Mouse (Mus musculus): ENCODE results near the gene Ap5m1. TPM values are rescaled to one million over a fixed set of nuclear protein-coding genes. Genes with fewer than 3 reads are reported as not detected.
"Not testable (repeated sequence)": the region's sequence is repeated elsewhere in the genome, so short reads cannot be mapped to it uniquely, and the experiment has no call there.

Gene Ap5m1
- polyA plus RNA-seq, 1 experiment = not detected

DNA sequence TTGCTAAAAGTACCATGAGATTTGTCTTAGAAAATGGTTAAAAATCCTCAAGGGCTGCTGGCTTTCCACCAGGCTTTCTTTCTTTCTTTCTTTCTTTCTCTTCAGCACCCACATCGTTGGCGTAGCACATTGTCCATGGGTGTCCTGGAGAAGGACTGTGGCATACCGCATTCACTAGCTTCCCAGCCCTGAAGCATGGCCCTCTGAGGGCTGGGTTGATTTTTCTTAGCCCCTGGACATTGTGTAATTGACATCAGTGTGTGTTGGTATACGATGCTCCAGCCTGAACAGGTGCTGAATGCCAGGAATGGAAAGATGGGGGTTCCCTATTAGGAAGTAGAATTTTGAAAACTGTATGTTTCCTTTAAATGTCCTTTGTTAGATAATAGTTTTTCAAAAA is 25.4 kb downstream of the Ap5m1 start:
- 76% methylated on average over 4 of the region's 4 CpGs for WGBS
- H3K4me1 ChIP-seq (ENCODE audit: control insufficient read depth, insufficient read depth, low read length) = no peaks in the 10 kb centered on the region
- no peak overlapping the region for H3K27ac ChIP-seq (ENCODE audit: insufficient read depth, low read depth, low read length)
- no peak overlapping the region for H3K4me3 ChIP-seq (ENCODE audit: insufficient read depth, low read depth, low read length)
- TF ChIP-seq CTCF (IDR thresholded peaks at IDR 0.05; ENCODE audit: insufficient read depth, low read depth, low read length) = no peak
- TF ChIP-seq POLR2A (IDR thresholded peaks at IDR 0.05; ENCODE audit: insufficient read depth, low read depth, low read length) = no peak

DNA sequence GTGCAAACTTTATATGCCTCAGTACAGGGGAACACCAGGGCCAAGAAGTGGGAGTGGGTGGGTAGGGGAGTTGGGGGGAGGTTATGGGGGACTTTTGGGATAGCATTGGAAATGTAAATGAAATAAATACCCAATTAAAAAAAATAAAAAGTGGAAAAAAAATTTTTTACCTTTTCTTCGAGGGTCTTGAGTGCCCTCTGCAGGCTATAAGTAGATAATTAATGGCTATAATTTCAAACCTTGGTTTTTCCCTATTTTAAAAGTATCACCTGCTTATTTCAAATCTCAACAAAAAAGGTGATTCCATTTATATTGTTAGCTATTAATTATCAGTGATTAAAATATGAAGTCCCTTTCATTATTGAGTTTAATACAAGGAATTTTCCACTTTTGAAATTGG is 25.9 kb downstream of the Ap5m1 start:
- not testable (repeated sequence) for H3K4me3 ChIP-seq (ENCODE audit: insufficient read depth, low read depth, low read length); H3K4me1 ChIP-seq (ENCODE audit: control insufficient read depth, insufficient read depth, low read length)
- 19% methylated on average over 1 of the region's 1 CpGs for whole genome bisulfite sequencing

DNA sequence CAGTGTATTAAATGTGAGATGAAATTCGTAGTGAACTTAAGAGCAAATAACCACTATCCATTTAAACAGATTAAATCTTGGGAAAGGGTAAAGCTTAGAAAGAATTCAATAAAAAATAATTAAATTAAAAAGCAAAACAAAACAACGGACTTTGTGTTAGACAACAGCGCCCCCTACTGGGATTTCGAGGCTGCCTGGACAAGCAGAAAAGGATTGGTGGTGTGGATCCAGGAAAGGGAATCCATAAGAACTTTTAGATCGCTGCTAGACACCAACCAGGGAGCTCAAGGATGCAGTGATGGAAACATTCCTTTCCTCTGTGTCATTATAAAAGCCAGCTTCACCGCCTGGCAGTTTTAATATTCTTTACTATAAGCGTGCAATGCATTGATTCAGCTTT is 52.5 kb downstream of the Ap5m1 start:
- H3K4me1 ChIP-seq (ENCODE audit: control insufficient read depth, insufficient read depth, low read length) = no peaks in the 10 kb centered on the region
- 12% methylated on average over 7 of the region's 7 CpGs for WGBS
- H3K4me3 ChIP-seq (ENCODE audit: insufficient read depth, low read depth, low read length) = no peak overlapping the region
- TF ChIP-seq CTCF (IDR thresholded peaks at IDR 0.05; ENCODE audit: insufficient read depth, low read depth, low read length) (no peak), POLR2A (IDR thresholded peaks at IDR 0.05; ENCODE audit: insufficient read depth, low read depth, low read length) (no peak)
- H3K27ac ChIP-seq (ENCODE audit: insufficient read depth, low read depth, low read length) = no peak overlapping the region

More for the DNA sequence above, 25.9 kb downstream of the Ap5m1 start:
- H3K27ac ChIP-seq (ENCODE audit: insufficient read depth, low read depth, low read length) = not testable (repeated sequence)

DNA sequence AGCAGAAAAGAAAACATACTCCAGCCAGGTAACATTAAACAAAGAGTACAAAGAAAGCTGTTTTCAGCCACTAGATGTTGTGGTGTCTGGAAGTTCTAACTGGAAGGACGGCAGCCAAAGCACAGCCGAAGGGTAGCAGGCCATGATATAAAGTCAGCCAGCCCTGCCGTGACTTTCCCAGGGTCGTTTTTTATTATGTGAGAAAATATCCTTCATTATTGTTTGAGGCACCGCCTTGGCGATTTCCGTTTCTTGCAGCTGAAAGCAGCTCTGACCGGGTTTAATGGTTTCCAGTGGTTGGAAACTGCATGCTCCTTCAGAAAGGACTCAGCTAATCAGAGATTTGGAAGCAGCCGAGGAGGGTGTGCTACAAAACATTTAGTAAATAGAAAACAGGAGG is 55.8 kb downstream of the Ap5m1 start:
- Histone ChIP-seq H3K4me1 (ENCODE audit: control insufficient read depth, insufficient read depth, low read length) (no peaks in the 10 kb centered on the region), H3K4me3 (ENCODE audit: insufficient read depth, low read depth, low read length) (no peak overlapping the region), H3K27ac (ENCODE audit: insufficient read depth, low read depth, low read length) (no peak overlapping the region)
- WGBS = 72% methylated on average over 9 of the region's 9 CpGs
- TF ChIP-seq CTCF (IDR thresholded peaks at IDR 0.05; ENCODE audit: insufficient read depth, low read depth, low read length) (no peak), POLR2A (IDR thresholded peaks at IDR 0.05; ENCODE audit: insufficient read depth, low read depth, low read length) (no peak)

DNA sequence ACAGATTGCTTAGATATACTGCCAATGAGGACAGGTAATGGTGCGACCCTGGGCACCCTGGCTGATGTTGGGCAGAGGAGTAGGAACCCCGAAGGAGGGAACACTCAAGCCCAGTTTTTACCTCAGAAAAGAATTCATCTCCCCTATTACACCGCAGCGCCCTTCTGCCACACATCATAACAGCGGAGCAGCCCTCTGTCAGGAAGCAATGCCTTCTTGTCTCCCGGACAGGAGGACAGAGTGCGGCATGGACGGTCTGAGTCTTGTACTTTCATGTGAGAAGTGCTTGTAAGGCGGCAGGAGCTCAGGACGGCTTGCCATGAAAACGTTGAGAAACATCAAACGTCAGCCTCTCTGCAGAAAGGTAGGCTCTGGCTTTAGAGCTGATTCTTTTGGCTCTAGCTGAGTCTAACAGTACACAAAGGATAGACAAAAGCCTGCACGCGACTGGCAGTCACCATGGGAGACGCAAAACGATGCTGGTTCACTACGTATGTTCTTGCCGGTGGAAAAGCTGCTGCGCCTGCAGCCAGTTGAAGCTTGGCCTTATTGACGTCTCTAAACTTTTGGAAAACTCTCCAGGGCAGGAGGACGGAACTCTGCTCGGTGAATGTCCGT is 61.4 kb downstream of the Ap5m1 start:
- 45% methylated on average over 23 of the region's 23 CpGs for WGBS
- TF ChIP-seq POLR2A (IDR thresholded peaks at IDR 0.05; ENCODE audit: insufficient read depth, low read depth, low read length) = no peak
- H3K27ac ChIP-seq (ENCODE audit: insufficient read depth, low read depth, low read length) = no peak overlapping the region
- no peak overlapping the region for H3K4me3 ChIP-seq (ENCODE audit: insufficient read depth, low read depth, low read length)
- no peaks in the 10 kb centered on the region for H3K4me1 ChIP-seq (ENCODE audit: control insufficient read depth, insufficient read depth, low read length)

DNA sequence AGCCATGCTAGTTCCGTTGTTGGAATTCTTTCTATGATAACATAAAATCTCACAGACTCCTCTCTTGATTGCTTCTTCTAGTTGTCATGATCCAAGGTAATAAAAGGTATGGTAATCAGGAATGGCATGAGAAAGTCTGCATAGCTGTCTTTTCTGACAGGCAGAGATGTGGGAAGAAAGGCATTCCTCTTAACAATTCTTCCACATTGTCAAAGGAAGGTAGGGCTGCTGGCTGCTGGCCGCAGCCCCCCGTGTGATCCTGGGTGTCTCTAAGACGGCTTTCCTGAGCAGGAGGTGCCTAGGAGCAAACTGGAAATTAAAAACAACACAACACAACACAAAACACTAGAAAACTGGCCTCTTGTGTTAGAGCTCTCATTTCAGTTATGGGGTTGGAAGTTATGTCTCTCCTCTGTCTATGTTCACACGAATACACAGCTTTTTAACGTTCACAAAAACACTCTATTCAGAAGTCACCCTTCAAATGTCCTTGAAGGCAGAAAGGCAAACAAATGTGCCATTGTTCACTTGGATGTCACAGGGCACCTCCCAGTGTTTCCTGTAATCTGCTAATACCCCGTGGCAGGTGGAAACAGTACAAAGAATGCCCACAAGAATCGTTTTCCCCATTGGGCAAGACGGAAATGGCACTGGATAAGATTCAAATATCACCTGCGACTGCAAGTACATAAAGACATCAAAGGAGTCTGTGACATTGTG is 62.8 kb downstream of the Ap5m1 start:
- WGBS = 60% methylated on average over 10 of the region's 10 CpGs
- no peak overlapping the region for H3K27ac ChIP-seq (ENCODE audit: insufficient read depth, low read depth, low read length)
- TF ChIP-seq CTCF (IDR thresholded peaks at IDR 0.05; ENCODE audit: insufficient read depth, low read depth, low read length) (no peak), POLR2A (IDR thresholded peaks at IDR 0.05; ENCODE audit: insufficient read depth, low read depth, low read length) (no peak)
- H3K4me1 ChIP-seq (ENCODE audit: control insufficient read depth, insufficient read depth, low read length) = no peaks in the 10 kb centered on the region
- no peak overlapping the region for H3K4me3 ChIP-seq (ENCODE audit: insufficient read depth, low read depth, low read length)

DNA sequence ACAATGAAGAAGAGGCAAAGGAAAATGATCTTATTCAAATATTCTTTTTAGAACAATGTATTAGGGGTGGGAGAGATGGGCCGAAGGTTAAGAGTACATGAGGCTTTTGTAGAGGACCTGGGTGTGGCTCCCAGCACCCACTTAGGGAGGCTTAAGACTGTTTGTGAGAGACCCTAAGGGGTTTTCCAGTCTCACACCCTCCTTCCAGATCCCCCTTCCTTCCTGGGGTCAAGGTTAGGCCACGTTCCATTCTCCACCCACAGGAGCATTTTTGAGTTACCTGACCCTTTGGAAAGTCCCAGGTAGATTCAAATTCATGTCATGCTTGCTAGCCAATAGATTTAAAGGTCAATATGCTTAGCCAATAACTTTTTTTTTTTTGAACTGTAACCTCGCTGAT is 66.5 kb downstream of the Ap5m1 start:
- WGBS = 93% methylated on average over 3 of the region's 3 CpGs
- Histone ChIP-seq H3K4me3 (ENCODE audit: insufficient read depth, low read depth, low read length) (no peak overlapping the region), H3K27ac (ENCODE audit: insufficient read depth, low read depth, low read length) (no peak overlapping the region), H3K4me1 (ENCODE audit: control insufficient read depth, insufficient read depth, low read length) (no peaks in the 10 kb centered on the region)
- TF ChIP-seq CTCF (IDR thresholded peaks at IDR 0.05; ENCODE audit: insufficient read depth, low read depth, low read length) (no peak), POLR2A (IDR thresholded peaks at IDR 0.05; ENCODE audit: insufficient read depth, low read depth, low read length) (no peak)

DNA sequence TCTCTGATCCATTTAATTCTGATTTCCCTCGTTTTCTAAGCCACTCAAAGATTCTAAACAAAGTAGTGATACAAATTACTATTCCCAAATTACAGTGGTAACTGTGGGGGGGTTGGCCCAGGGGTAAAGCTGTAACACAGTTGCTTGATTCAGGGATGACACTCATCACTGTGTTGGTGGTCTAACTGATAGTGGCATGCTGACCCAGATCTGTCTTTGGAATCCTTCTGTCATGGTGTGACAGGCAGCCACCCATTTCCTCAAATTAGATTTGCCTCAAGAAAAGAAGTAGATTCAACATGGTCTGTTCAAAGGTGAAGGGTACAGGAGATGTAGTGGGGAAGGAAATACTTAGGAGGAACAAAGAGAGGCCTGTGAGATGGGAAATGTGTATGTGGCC is 72.3 kb downstream of the Ap5m1 start:
- Histone ChIP-seq H3K4me3 (ENCODE audit: insufficient read depth, low read depth, low read length) (no peak overlapping the region), H3K27ac (ENCODE audit: insufficient read depth, low read depth, low read length) (no peak overlapping the region)

DNA sequence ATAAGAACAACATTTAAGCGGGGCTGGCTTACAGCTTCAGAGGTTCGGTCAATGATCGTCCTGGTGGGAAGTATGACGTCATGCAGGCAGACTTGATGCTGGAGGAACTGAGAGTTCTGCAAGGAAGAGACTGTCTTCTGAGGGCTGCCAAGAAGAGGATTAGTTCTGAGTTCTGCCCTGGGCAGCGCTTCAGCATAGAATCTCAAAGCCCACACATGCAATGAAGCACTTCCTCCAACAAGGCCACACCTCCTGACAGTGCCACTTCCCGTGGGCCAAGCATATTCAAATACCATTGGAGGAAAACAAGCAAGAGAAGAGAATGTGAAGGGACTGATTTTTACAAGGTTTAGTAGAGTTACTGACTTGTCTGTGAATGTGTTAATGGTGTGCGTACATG is 74.9 kb downstream of the Ap5m1 start:
- TF ChIP-seq POLR2A (IDR thresholded peaks at IDR 0.05; ENCODE audit: insufficient read depth, low read depth, low read length) (no peak), CTCF (IDR thresholded peaks at IDR 0.05; ENCODE audit: insufficient read depth, low read depth, low read length) (no peak)
- H3K4me3 ChIP-seq (ENCODE audit: insufficient read depth, low read depth, low read length) = no peak overlapping the region
- 91% methylated on average over 7 of the region's 7 CpGs for WGBS
- H3K4me1 ChIP-seq (ENCODE audit: control insufficient read depth, insufficient read depth, low read length) = no peaks in the 10 kb centered on the region; the same call in 1 of the 2 replicates
- H3K27ac ChIP-seq (ENCODE audit: insufficient read depth, low read depth, low read length) = no peak overlapping the region

More for the DNA sequence above, 72.3 kb downstream of the Ap5m1 start:
- no peaks in the 10 kb centered on the region; the same call in 1 of the 2 replicates for H3K4me1 ChIP-seq (ENCODE audit: control insufficient read depth, insufficient read depth, low read length)
- TF ChIP-seq CTCF (IDR thresholded peaks at IDR 0.05; ENCODE audit: insufficient read depth, low read depth, low read length) (no peak), POLR2A (IDR thresholded peaks at IDR 0.05; ENCODE audit: insufficient read depth, low read depth, low read length) (no peak)
- 71% methylated on average over 1 of the region's 1 CpGs for WGBS

Other genes starting within 250 kb of the Ap5m1 start
- not detected in 2 replicates for gene Exoc5, start 556 bp downstream of the Ap5m1 start, polyA plus RNA-seq (2012; ENCODE audit: insufficient read depth, insufficient read length, low replicate concordance, missing spikeins)
- gene Naa30, start 106.1 kb downstream of the Ap5m1 start, polyA plus RNA-seq (2012; ENCODE audit: insufficient read depth, insufficient read length, low replicate concordance, missing spikeins) = not detected in 2 replicates
- not detected in 2 replicates for gene ccdc198, start 179.4 kb downstream of the Ap5m1 start, polyA plus RNA-seq (2012; ENCODE audit: insufficient read depth, insufficient read length, low replicate concordance, missing spikeins)

Data from olfactory bulb, adult 2 months (tissue).